ENCODE assay signal across 26 mouse cellular contexts in genomic region chr5:66102821-66103220, GRCm38 (mm10).
A peak's percentile ranks its signal among the peaks of the same experiment; 100 is the strongest.
DNase-seq lines count a peak whose midpoint lies in the region; ATAC-seq and TF ChIP-seq lines count a peak whose summit lies in the region.
"Had no signal": no experiment of that assay in that cellular context is flagged by ENCODE, and none has a peak within 500 bp of the region (broad histone marks: within the 10 kb centered on the region; RNA-seq: fewer than 3 reads in every experiment).

No protein-coding gene starts in this region.

- no peak for ATAC-seq in midbrain, embryonic 11.5 days (ENCODE audit: low FRiP score)
- no peak for ATAC-seq in midbrain, postnatal 0 days (ENCODE audit: low FRiP score)
- ATAC-seq: CD4-positive, CD25-positive, alpha-beta regulatory T cell, adult 4 months; forebrain, embryonic 15.5 days; hindbrain, postnatal 0 days; inflammation-experienced regulatory T-cells, adult 6 months; intestine, embryonic 16.5 days had no signal

- peak; percentile 95 for DNase-seq in heart, adult 11 months
- no peak for DNase-seq in heart, adult 9 months (ENCODE audit: low spot score in 2 of 2)
- peak; percentile 69 for DNase-seq in midbrain, embryonic 11.5 days (ENCODE audit: low spot score, missing footprints)
- no peak for DNase-seq in midbrain, postnatal 0 days (ENCODE audit: low spot score)
- peak; percentile 30 for DNase-seq in brain, adult 2 months (ENCODE audit: low read depth, low spot score)
- no peak for DNase-seq in spleen, adult 18-20 months
- DNase-seq: adrenal gland, adult 2 months; adrenal gland, postnatal 14 days; cerebellum, adult 18-20 months; cerebellum, adult 9-10 months; cerebellum, postnatal 14 days; gastrocnemius, adult 2 months; gastrocnemius, postnatal 14 days; heart, postnatal 14 days; heart, postnatal 4 days had no signal

- WGBS in midbrain, embryonic 11.5 days, result 82% methylated on average over 3 of the region's 3 CpGs
- WGBS in midbrain, postnatal 0 days, result 94% methylated on average over 3 of the region's 3 CpGs

- H3K4me3 ChIP-seq in midbrain, embryonic 11.5 days (ENCODE audit: low read depth, low read length), result no peak overlapping the region
- H3K4me3 ChIP-seq in midbrain, postnatal 0 days (ENCODE audit: low read depth, low read length), result no peak overlapping the region
- H3K4me3 ChIP-seq: embryonic facial prominence, embryonic 12.5 days; erythroblast, embryonic 14.5 days; forebrain, embryonic 12.5 days; forebrain, embryonic 15.5 days; gastrocnemius, adult 2 months; heart, adult 2 months; heart, embryonic 13.5 days had no signal

- H3K9me3 ChIP-seq in midbrain, embryonic 11.5 days (ENCODE audit: control insufficient read depth, low read length), result no peaks in the 10 kb centered on the region
- H3K9me3 ChIP-seq in midbrain, postnatal 0 days (ENCODE audit: low read length), result no peaks in the 10 kb centered on the region
- H3K9me3 ChIP-seq: embryonic facial prominence, embryonic 12.5 days; forebrain, embryonic 12.5 days; forebrain, embryonic 15.5 days; heart, embryonic 13.5 days had no signal

- H3K9ac ChIP-seq in midbrain, embryonic 11.5 days (ENCODE audit: low read length), result no peak overlapping the region
- H3K9ac ChIP-seq in midbrain, postnatal 0 days (replicated peaks; ENCODE audit: low read length, poor library complexity, severe bottlenecking), result no peak overlapping the region
- H3K9ac ChIP-seq: embryonic facial prominence, embryonic 12.5 days; forebrain, embryonic 12.5 days; forebrain, embryonic 15.5 days; heart, embryonic 13.5 days; hindbrain, embryonic 14.5 days had no signal

- no peaks in the 10 kb centered on the region for H3K36me3 ChIP-seq in midbrain, embryonic 11.5 days (ENCODE audit: control insufficient read depth, insufficient read depth, low read length)
- no peaks in the 10 kb centered on the region for H3K36me3 ChIP-seq in midbrain, postnatal 0 days (ENCODE audit: insufficient read depth, low read length)
- H3K36me3 ChIP-seq: embryonic facial prominence, embryonic 12.5 days; forebrain, embryonic 12.5 days; forebrain, embryonic 15.5 days; heart, embryonic 13.5 days had no signal

- H3K27me3 ChIP-seq in midbrain, embryonic 11.5 days (ENCODE audit: control insufficient read depth, insufficient read depth, low read length), result no peaks in the 10 kb centered on the region
- no peaks in the 10 kb centered on the region for H3K27me3 ChIP-seq in midbrain, postnatal 0 days (ENCODE audit: insufficient read depth, low read length)
- H3K27me3 ChIP-seq: embryonic facial prominence, embryonic 12.5 days; forebrain, embryonic 12.5 days; forebrain, embryonic 15.5 days; heart, embryonic 13.5 days had no signal

- TF ChIP-seq CTCF in midbrain, postnatal 0 days (IDR thresholded peaks at IDR 0.05), result no peak

- no peaks in the 10 kb centered on the region for H3K4me1 ChIP-seq in midbrain, embryonic 11.5 days (ENCODE audit: control insufficient read depth, insufficient read depth, low read length)
- H3K4me1 ChIP-seq in midbrain, postnatal 0 days (ENCODE audit: insufficient read depth, low read length), result no peaks in the 10 kb centered on the region
- H3K4me1 ChIP-seq: embryonic facial prominence, embryonic 12.5 days; forebrain, embryonic 12.5 days; forebrain, embryonic 15.5 days; heart, embryonic 13.5 days had no signal

- H3K27ac ChIP-seq in midbrain, embryonic 11.5 days (ENCODE audit: low read depth, low read length), result no peak overlapping the region
- no peak overlapping the region for H3K27ac ChIP-seq in midbrain, postnatal 0 days (ENCODE audit: low read depth, low read length)
- H3K27ac ChIP-seq: embryonic facial prominence, embryonic 12.5 days; forebrain, embryonic 12.5 days; forebrain, embryonic 15.5 days; gastrocnemius, adult 2 months; heart, adult 2 months; heart, embryonic 13.5 days; hindbrain, embryonic 14.5 days; hindbrain, postnatal 0 days had no signal

- no peak overlapping the region for H3K4me2 ChIP-seq in midbrain, embryonic 11.5 days
- H3K4me2 ChIP-seq in midbrain, postnatal 0 days (ENCODE audit: low read depth, low read length, poor library complexity, severe bottlenecking), result no peak overlapping the region
- H3K4me2 ChIP-seq: embryonic facial prominence, embryonic 12.5 days; forebrain, embryonic 12.5 days; forebrain, embryonic 15.5 days; heart, embryonic 13.5 days; hindbrain, embryonic 14.5 days had no signal

Comparison
In these comparisons a context has a peak if more than half of its experiments do, and no peak if none do; other contexts are left out.
1. DNase-seq: peak in heart, adult 11 months (single experiment), midbrain, embryonic 11.5 days (single experiment) and brain, adult 2 months (single experiment); none in heart, adult 9 months (0 of 2), midbrain, postnatal 0 days (single experiment) and spleen, adult 18-20 months (0 of 2).